Mouse (Mus musculus): ENCODE results near the gene 1700024P04Rik. TPM values are rescaled to one million over a fixed set of nuclear protein-coding genes. Genes with fewer than 3 reads are reported as not detected.

The 1700024P04Rik gene
- polyA plus RNA-seq, 1 experiment from 2014 or later = not detected

- Histone ChIP-seq H3K4me1 (ENCODE audit: control insufficient read depth, insufficient read depth, low read length) (no peaks in the 10 kb centered on the region), H3K27ac (ENCODE audit: low read depth, low read length) (no peak overlapping the region), H3K36me3 (ENCODE audit: control insufficient read depth, insufficient read depth, low read length) (no peaks in the 10 kb centered on the region), H3K4me2 (no peak overlapping the region), H3K9me3 (ENCODE audit: control insufficient read depth, low read length) (no peaks in the 10 kb centered on the region), H3K4me3 (ENCODE audit: low read depth, low read length) (no peak overlapping the region), H3K27me3 (ENCODE audit: control insufficient read depth, insufficient read depth, low read length) (no peaks in the 10 kb centered on the region), H3K9ac (ENCODE audit: low read length) (no peak overlapping the region)
- ATAC-seq (ENCODE audit: low FRiP score) = no peak
- DNase-seq (ENCODE audit: low spot score, missing footprints) = no peak
- 83% methylated on average over 5 of the region's 5 CpGs for WGBS
Observed at GRCm38 (mm10) chr13:98971641-98972040, 12.7 kb downstream of the 1700024P04Rik start.

GRCm38 (mm10) chr13:98968517-98968916 is 15.8 kb downstream of the 1700024P04Rik start:
- H3K36me3 ChIP-seq (ENCODE audit: control insufficient read depth, insufficient read depth, low read length) = no peaks in the 10 kb centered on the region
- ATAC-seq (ENCODE audit: low FRiP score) (no peak), DNase-seq (ENCODE audit: low spot score, missing footprints) (no peak)
- no peak overlapping the region for H3K9ac ChIP-seq (ENCODE audit: low read length)
- H3K27ac ChIP-seq (ENCODE audit: low read depth, low read length) = no peak overlapping the region
- WGBS = 88% methylated on average over 4 of the region's 4 CpGs
- no peaks in the 10 kb centered on the region for H3K4me1 ChIP-seq (ENCODE audit: control insufficient read depth, insufficient read depth, low read length)
- no peak overlapping the region for H3K4me2 ChIP-seq
- no peak overlapping the region for H3K4me3 ChIP-seq (ENCODE audit: low read depth, low read length)
- no peaks in the 10 kb centered on the region for H3K27me3 ChIP-seq (ENCODE audit: control insufficient read depth, insufficient read depth, low read length)
- H3K9me3 ChIP-seq (ENCODE audit: control insufficient read depth, low read length) = no peaks in the 10 kb centered on the region

DNA sequence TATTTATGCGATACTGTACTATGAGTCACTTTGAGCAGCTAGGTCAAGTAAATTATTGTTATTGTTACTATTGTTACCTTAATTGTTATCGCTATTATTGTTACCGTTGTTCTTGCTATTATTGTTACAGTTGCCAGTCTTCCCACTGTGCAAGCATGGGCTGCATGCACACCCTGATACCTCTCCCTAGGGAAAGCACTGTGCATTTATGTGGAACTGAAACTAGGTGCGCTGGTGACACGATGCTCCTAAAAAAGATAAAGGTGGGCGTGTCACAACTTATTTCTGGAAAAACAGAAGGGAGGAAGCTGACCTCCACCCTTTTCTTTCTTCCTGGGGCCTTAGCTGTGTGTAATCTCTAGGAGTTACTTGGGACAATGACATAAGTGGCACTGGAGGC is 16.4 kb downstream of the 1700024P04Rik start:
- Histone ChIP-seq H3K4me3 (ENCODE audit: low read depth, low read length) (no peak overlapping the region), H3K4me2 (no peak overlapping the region), H3K27me3 (ENCODE audit: control insufficient read depth, insufficient read depth, low read length) (no peaks in the 10 kb centered on the region), H3K27ac (ENCODE audit: low read depth, low read length) (no peak overlapping the region), H3K36me3 (ENCODE audit: control insufficient read depth, insufficient read depth, low read length) (no peaks in the 10 kb centered on the region), H3K9ac (ENCODE audit: low read length) (no peak overlapping the region), H3K9me3 (ENCODE audit: control insufficient read depth, low read length) (no peaks in the 10 kb centered on the region), H3K4me1 (ENCODE audit: control insufficient read depth, insufficient read depth, low read length) (no peaks in the 10 kb centered on the region)
- DNase-seq (ENCODE audit: low spot score, missing footprints) (no peak), ATAC-seq (ENCODE audit: low FRiP score) (no peak)
- WGBS = 91% methylated on average over 6 of the region's 6 CpGs

DNA sequence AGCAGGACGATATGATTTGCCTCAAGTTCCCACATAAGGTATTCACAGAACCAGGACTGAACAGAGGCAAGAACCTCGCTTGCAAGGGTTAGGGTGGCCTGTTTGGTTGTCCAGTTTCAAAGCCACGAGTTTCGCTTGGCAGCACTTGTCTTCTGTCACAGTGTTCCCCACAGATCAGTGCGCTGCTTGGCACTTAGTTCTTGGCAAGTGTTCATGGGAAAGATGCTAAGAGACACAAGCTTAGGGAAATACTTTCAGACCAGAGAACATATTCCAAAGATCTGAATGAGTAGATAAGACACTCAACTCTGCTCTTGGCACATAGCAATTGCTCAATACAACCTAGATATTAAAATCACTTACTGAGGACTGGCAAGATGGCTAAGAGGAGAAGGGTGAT is 17.8 kb downstream of the 1700024P04Rik start:
- no peak for DNase-seq (ENCODE audit: low spot score, missing footprints)
- Histone ChIP-seq H3K4me1 (ENCODE audit: control insufficient read depth, insufficient read depth, low read length) (no peaks in the 10 kb centered on the region), H3K4me2 (no peak overlapping the region), H3K27me3 (ENCODE audit: control insufficient read depth, insufficient read depth, low read length) (no peaks in the 10 kb centered on the region), H3K36me3 (ENCODE audit: control insufficient read depth, insufficient read depth, low read length) (no peaks in the 10 kb centered on the region), H3K27ac (ENCODE audit: low read depth, low read length) (no peak overlapping the region), H3K4me3 (ENCODE audit: low read depth, low read length) (no peak overlapping the region), H3K9ac (ENCODE audit: low read length) (no peak overlapping the region), H3K9me3 (ENCODE audit: control insufficient read depth, low read length) (no peaks in the 10 kb centered on the region)
- 85% methylated on average over 5 of the region's 5 CpGs for WGBS
- ATAC-seq (ENCODE audit: low FRiP score) = no peak

GRCm38 (mm10) chr13:98963612-98964011 is 20.8 kb downstream of the 1700024P04Rik start:
- no peak for DNase-seq (ENCODE audit: low spot score, missing footprints)
- Histone ChIP-seq H3K4me3 (ENCODE audit: low read depth, low read length) (no peak overlapping the region), H3K9me3 (ENCODE audit: control insufficient read depth, low read length) (no peaks in the 10 kb centered on the region), H3K27me3 (ENCODE audit: control insufficient read depth, insufficient read depth, low read length) (no peaks in the 10 kb centered on the region), H3K4me1 (ENCODE audit: control insufficient read depth, insufficient read depth, low read length) (no peaks in the 10 kb centered on the region), H3K4me2 (no peak overlapping the region), H3K27ac (ENCODE audit: low read depth, low read length) (no peak overlapping the region), H3K9ac (ENCODE audit: low read length) (no peak overlapping the region), H3K36me3 (ENCODE audit: control insufficient read depth, insufficient read depth, low read length) (no peaks in the 10 kb centered on the region)
- 92% methylated on average over 1 of the region's 1 CpGs for WGBS
- ATAC-seq (ENCODE audit: low FRiP score) = no peak

- WGBS = 47% methylated on average over 2 of the region's 2 CpGs
- H3K9me3 ChIP-seq (ENCODE audit: control insufficient read depth, low read length) = no peaks in the 10 kb centered on the region
- H3K36me3 ChIP-seq (ENCODE audit: control insufficient read depth, insufficient read depth, low read length) = no peaks in the 10 kb centered on the region
- H3K27me3 ChIP-seq (ENCODE audit: control insufficient read depth, insufficient read depth, low read length) = no peaks in the 10 kb centered on the region
- H3K27ac ChIP-seq (ENCODE audit: low read depth, low read length) = no peak overlapping the region
- H3K4me3 ChIP-seq (ENCODE audit: low read depth, low read length) = no peak overlapping the region
- H3K4me2 ChIP-seq = no peak overlapping the region
- H3K9ac ChIP-seq (ENCODE audit: low read length) = no peak overlapping the region
- no peak for DNase-seq (ENCODE audit: low spot score, missing footprints)
- H3K4me1 ChIP-seq (ENCODE audit: control insufficient read depth, insufficient read depth, low read length) = no peaks in the 10 kb centered on the region; the same call in none of the 2 replicates
- peak; percentile 46; the same call in 1 of the 2 replicates for ATAC-seq (ENCODE audit: low FRiP score)
Observed at GRCm38 (mm10) chr13:98958177-98958576, 26.2 kb downstream of the 1700024P04Rik start.

DNA sequence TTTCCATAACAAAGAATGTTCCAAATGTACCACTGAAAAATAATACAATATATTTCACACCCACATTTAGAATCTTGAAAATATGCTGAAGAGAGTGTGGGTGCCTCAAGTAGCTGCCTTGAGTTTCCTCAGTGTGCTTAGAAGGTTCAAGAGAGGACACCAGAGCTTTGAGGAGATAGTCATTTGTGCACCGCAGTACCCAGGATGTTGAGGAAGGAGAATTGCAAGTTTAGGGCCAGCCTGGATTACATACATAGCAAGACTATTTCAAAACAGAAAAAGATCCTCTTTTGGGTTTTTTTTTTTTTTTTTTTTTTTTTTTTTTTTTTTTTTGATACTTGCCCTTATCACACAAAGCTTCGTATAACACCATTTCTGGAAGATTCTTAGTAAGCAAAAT is 28.2 kb downstream of the 1700024P04Rik start:
- DNase-seq (ENCODE audit: low spot score, missing footprints) = no peak
- no peak overlapping the region for H3K9ac ChIP-seq (ENCODE audit: low read length)
- no peak overlapping the region for H3K4me2 ChIP-seq
- no peaks in the 10 kb centered on the region for H3K36me3 ChIP-seq (ENCODE audit: control insufficient read depth, insufficient read depth, low read length)
- H3K9me3 ChIP-seq (ENCODE audit: control insufficient read depth, low read length) = no peaks in the 10 kb centered on the region
- no peak overlapping the region for H3K27ac ChIP-seq (ENCODE audit: low read depth, low read length)
- no peak overlapping the region for H3K4me3 ChIP-seq (ENCODE audit: low read depth, low read length)
- H3K4me1 ChIP-seq (ENCODE audit: control insufficient read depth, insufficient read depth, low read length) = no peaks in the 10 kb centered on the region; the same call in none of the 2 replicates
- no peak for ATAC-seq (ENCODE audit: low FRiP score)
- no peaks in the 10 kb centered on the region for H3K27me3 ChIP-seq (ENCODE audit: control insufficient read depth, insufficient read depth, low read length)
- 90% methylated on average over 2 of the region's 2 CpGs for WGBS

DNA sequence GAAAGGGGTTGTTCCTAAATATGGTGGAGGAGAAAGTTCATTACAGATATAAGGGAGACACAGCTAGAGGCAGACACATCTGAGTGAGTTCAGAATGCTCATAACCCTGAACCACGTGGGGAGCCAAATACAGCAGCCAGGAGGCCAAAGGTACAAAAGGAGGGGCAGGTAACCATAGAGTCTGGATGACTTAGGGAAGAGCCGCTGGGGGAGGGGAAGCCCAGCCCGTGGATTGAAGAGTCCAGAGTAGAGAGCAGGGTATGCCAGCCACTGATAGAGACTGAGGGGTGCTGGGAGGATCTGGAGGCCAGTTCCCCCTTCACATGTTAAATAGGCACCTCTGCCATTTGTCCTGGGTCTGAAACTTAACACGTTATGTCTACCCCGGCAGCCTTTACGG is 28.7 kb downstream of the 1700024P04Rik start:
- Histone ChIP-seq H3K4me3 (ENCODE audit: low read depth, low read length) (no peak overlapping the region), H3K4me1 (ENCODE audit: control insufficient read depth, insufficient read depth, low read length) (no peaks in the 10 kb centered on the region; the same call in none of the 2 replicates), H3K4me2 (no peak overlapping the region), H3K9me3 (ENCODE audit: control insufficient read depth, low read length) (no peaks in the 10 kb centered on the region), H3K27ac (ENCODE audit: low read depth, low read length) (no peak overlapping the region), H3K36me3 (ENCODE audit: control insufficient read depth, insufficient read depth, low read length) (no peaks in the 10 kb centered on the region), H3K9ac (ENCODE audit: low read length) (no peak overlapping the region), H3K27me3 (ENCODE audit: control insufficient read depth, insufficient read depth, low read length) (no peaks in the 10 kb centered on the region)
- ATAC-seq (ENCODE audit: low FRiP score) (no peak), DNase-seq (ENCODE audit: low spot score, missing footprints) (no peak)
- WGBS = 71% methylated on average over 6 of the region's 6 CpGs

DNA sequence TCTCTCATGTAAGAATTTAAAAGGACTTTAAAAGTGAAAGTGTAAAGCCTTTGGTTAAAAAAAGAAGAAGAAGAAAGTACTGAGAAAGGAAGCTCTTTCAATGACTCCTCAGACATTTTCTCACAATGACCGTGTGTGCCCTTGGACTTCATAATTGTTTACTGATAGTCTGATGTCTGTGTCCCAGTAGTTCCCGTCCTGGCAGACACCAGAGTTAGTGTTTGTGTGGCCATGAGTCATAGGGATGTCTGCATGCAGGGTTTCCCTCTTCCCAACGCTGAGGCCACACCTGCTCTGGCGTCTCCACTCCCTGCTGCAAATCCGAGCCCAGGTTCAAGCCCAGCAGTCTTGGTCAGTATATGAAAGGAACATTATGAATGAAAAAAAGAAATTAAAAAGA is 29.1 kb downstream of the 1700024P04Rik start:
- Histone ChIP-seq H3K9ac (ENCODE audit: low read length) (no peak overlapping the region), H3K36me3 (ENCODE audit: control insufficient read depth, insufficient read depth, low read length) (no peaks in the 10 kb centered on the region), H3K4me2 (no peak overlapping the region), H3K4me3 (ENCODE audit: low read depth, low read length) (no peak overlapping the region), H3K9me3 (ENCODE audit: control insufficient read depth, low read length) (no peaks in the 10 kb centered on the region), H3K4me1 (ENCODE audit: control insufficient read depth, insufficient read depth, low read length) (no peaks in the 10 kb centered on the region; the same call in none of the 2 replicates), H3K27me3 (ENCODE audit: control insufficient read depth, insufficient read depth, low read length) (no peaks in the 10 kb centered on the region), H3K27ac (ENCODE audit: low read depth, low read length) (no peak overlapping the region)
- 66% methylated on average over 5 of the region's 5 CpGs for WGBS
- DNase-seq (ENCODE audit: low spot score, missing footprints) (no peak), ATAC-seq (ENCODE audit: low FRiP score) (no peak)

GRCm38 (mm10) chr13:98953830-98954229 is 30.5 kb downstream of the 1700024P04Rik start:
- ATAC-seq (ENCODE audit: low FRiP score) (no peak), DNase-seq (ENCODE audit: low spot score, missing footprints) (no peak)
- H3K9me3 ChIP-seq (ENCODE audit: control insufficient read depth, low read length) = no peaks in the 10 kb centered on the region
- 88% methylated on average over 5 of the region's 5 CpGs for WGBS
- H3K36me3 ChIP-seq (ENCODE audit: control insufficient read depth, insufficient read depth, low read length) = no peaks in the 10 kb centered on the region
- H3K27me3 ChIP-seq (ENCODE audit: control insufficient read depth, insufficient read depth, low read length) = no peaks in the 10 kb centered on the region
- H3K9ac ChIP-seq (ENCODE audit: low read length) = no peak overlapping the region
- no peak overlapping the region for H3K27ac ChIP-seq (ENCODE audit: low read depth, low read length)
- no peak overlapping the region for H3K4me2 ChIP-seq
- H3K4me1 ChIP-seq (ENCODE audit: control insufficient read depth, insufficient read depth, low read length) = no peaks in the 10 kb centered on the region; the same call in none of the 2 replicates
- no peak overlapping the region for H3K4me3 ChIP-seq (ENCODE audit: low read depth, low read length)

Measured in midbrain, embryonic 11.5 days (tissue).